Mouse (Mus musculus) forebrain, embryonic 11.5 days (tissue): ENCODE measurements around the gene Rack1. TPM values are rescaled to one million over a fixed set of nuclear protein-coding genes. Genes with fewer than 3 reads are reported as not detected.
"Not testable (repeated sequence)": the region's sequence is repeated elsewhere in the genome, so short reads cannot be mapped to it uniquely, and the experiment has no call there.

ENCODE experiments used
- ATAC-seq: fragments of 200-750 bp; cut with Nextera tagmentation; replicated peaks from 2 replicates; pipeline ENCODE4 v1.8.0; 2017; ENCODE audit warnings: moderate TSS enrichment; ENCODE audit not compliant: low FRiP score
- DNase-seq: peaks from one replicate; pipeline ENCODE4 v3.0.0-alpha.2; 2017; ENCODE audit warnings: low spot score
- H3K27ac ChIP-seq: fragments of 300-500 bp; sonication (generic); 2 replicates; pipeline ENCODE4 v1.5.1; 2014; ENCODE audit warnings: low read depth, low read length
- H3K27me3 ChIP-seq: fragments of 300-500 bp; sonication (generic); 2 replicates; pipeline ENCODE4 v1.6.1; 2014; ENCODE audit warnings: mild to moderate bottlenecking, low read length, mixed read lengths; ENCODE audit not compliant: control insufficient read depth, insufficient read depth
- H3K36me3 ChIP-seq: fragments of 300-500 bp; sonication (generic); 2 replicates; pipeline ENCODE4 v1.6.1; 2014; ENCODE audit warnings: mild to moderate bottlenecking, low read length, moderate library complexity, mixed read lengths; ENCODE audit not compliant: control insufficient read depth, insufficient read depth
- H3K4me1 ChIP-seq: fragments of 300-500 bp; sonication (generic); replicated peaks from 2 replicates; pipeline ENCODE4 v1.6.1; 2014; ENCODE audit warnings: low read length, mixed read lengths; ENCODE audit not compliant: control insufficient read depth, insufficient read depth
- H3K4me2 ChIP-seq: fragments of 300-500 bp; sonication (generic); 2 replicates; pipeline ENCODE4 v1.6.1; 2014; ENCODE audit warnings: low read depth, mild to moderate bottlenecking, low read length, moderate library complexity, mixed read lengths; ENCODE audit not compliant: severe bottlenecking
- H3K4me3 ChIP-seq: fragments of 300-500 bp; sonication (generic); 2 replicates; pipeline ENCODE4 v1.5.1; 2014; ENCODE audit warnings: low read depth, low read length
- H3K9ac ChIP-seq: fragments of 300-500 bp; sonication (generic); 2 replicates; pipeline ENCODE4 v1.6.1; 2014; ENCODE audit warnings: low read length
- H3K9me3 ChIP-seq: fragments of 300-500 bp; sonication (generic); 2 replicates; pipeline ENCODE4 v1.6.1; 2016; ENCODE audit warnings: low read length, mixed read lengths; ENCODE audit not compliant: control insufficient read depth
- WGBS: fragments of 180-500 bp; shearing (Covaris S2); extraction: QIAGEN DNeasy Blood & Tissue Kit; methylation state at CpG from one replicate; pipeline ENCODE4 v1.1.7; 2014; 5-methylcytosine and 5-hydroxymethylcytosine counted together
- polyA plus RNA-seq: library from polyadenylated mRNA; unstranded; fragments of >200 nt; fragmentation: Nextera tagmentation; extraction: Ambion mirVana; gene quantifications from 2 replicates; pipeline ENCODE4 v1.2.1, GENCODE M21; 2014

Rack1 gene
- polyA plus RNA-seq, 1 experiment from 2014 or later, result 653 TPM

DNA sequence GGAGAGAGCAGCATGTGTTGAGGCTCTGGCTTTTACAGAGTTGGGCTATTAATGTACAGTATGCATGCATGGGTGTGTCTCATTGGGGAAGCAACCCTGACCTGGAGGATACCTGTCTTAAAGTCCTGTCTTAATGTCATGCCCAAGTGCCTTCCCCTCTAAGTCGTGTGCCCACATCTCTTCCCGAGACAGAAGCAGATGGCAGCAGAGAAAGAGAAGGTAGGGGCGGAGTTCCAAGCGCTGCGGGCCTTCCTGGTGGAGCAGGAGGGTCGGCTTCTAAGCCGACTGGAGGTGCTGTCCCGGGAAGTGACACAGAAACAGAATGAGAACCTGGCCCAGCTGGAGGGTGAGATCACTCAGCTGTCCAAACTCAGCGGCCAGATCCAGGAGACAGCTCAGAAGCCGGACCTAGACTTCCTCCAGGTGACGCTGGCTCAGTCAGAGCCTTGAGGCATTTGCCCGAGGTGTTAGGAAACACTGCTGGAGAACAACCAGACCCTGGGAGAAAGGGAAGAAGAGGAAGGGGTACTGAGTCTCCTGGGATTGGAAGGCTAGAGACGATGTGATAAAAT is 45.2 kb downstream of the Rack1 start:
- no peaks in the 10 kb centered on the region for H3K27me3 ChIP-seq
- no peaks in the 10 kb centered on the region for H3K4me1 ChIP-seq
- no peak overlapping the region for H3K4me3 ChIP-seq
- DNase-seq (no peak), ATAC-seq (no peak)
- H3K27ac ChIP-seq, result no peak overlapping the region
- H3K9ac ChIP-seq, result no peak overlapping the region
- no peak overlapping the region for H3K4me2 ChIP-seq
- no peaks in the 10 kb centered on the region for H3K36me3 ChIP-seq
- 36% methylated on average over 13 of the region's 13 CpGs for WGBS
- no peaks in the 10 kb centered on the region for H3K9me3 ChIP-seq

DNA sequence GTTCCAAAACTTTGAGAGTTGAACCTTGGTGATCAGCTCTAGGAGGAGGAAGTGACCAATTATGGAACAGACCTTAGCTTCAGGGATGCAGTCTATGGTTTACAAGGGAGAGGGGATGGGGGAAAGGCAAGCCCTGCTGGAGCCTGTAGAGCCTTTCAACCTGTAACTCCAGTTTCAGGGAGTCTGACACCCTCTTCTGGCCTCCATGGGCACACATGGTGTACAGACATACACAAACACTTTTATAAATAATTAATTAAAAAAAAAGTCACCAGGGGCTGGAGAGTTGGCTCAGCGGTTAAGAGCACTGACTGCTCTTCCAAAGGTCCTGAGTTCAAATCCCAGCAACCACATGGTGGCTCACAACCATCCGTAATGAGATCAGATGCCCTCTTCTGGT is 46.2 kb downstream of the Rack1 start:
- not testable (repeated sequence) for ATAC-seq, H3K27me3 ChIP-seq, H3K4me1 ChIP-seq, H3K4me2 ChIP-seq, H3K4me3 ChIP-seq, H3K27ac ChIP-seq, H3K36me3 ChIP-seq, H3K9ac ChIP-seq, H3K9me3 ChIP-seq, DNase-seq
- WGBS, result 82% methylated on average over 2 of the region's 2 CpGs

DNA sequence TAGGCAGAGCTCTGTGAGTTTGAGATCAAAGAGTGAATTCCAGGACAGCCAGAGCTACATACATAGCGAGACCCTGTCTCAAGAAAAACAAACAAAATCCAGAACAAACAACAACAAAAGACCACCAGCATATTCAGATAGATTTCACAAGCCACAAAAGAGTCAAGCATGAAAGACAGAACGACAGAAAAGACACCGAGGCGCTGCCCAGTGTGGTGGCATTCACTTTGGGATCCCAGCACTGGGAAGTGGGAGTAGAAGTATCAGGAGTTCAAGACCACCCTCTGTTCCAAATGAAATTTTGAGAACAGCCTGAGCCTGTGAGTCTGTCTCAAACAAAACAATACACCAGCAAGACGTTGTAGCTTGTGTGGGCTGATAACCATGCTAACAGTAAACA is 46.7 kb downstream of the Rack1 start:
- H3K27me3 ChIP-seq, result no peaks in the 10 kb centered on the region
- WGBS, result 63% methylated on average over 5 of the region's 5 CpGs

DNA sequence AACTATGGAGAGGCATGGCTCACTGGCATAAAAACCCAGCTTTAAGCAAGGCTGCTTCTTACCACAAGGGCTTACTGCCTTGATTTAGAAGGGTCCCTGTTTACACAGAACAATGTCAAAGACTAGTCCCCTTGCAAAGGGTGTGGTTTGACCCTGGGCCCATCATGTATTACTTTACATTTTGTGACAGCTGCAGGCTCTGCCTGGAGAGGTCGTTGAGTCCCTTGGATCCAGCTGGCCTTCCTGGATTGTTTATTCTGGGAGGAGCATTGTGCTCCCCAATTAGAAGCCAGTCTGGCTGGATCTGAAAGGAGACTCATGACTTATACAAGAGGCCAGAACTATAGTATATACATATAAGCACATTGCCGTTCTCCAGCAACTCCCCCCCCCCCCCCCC is 50.1 kb downstream of the Rack1 start:
- Histone ChIP-seq H3K4me1 (0 out of 2 replicates have a peak, but pooled peaks cover 3% of the 10 kb centered on the region), H3K4me3 (no peak overlapping the region), H3K27me3 (0 out of 2 replicates have a peak, but pooled peaks cover 2% of the 10 kb centered on the region), H3K9ac (no peak overlapping the region), H3K36me3 (no peaks in the 10 kb centered on the region), H3K9me3 (peaks cover 2% of the 10 kb centered on the region; the same call in 1 of the 2 replicates), H3K27ac (no peak overlapping the region), H3K4me2 (no peak overlapping the region)
- WGBS, result 49% methylated on average over 2 of the region's 2 CpGs
- no peak for DNase-seq
- ATAC-seq, result no peak

More for the DNA sequence above, 46.7 kb downstream of the Rack1 start:
- Histone ChIP-seq H3K4me2 (no peak overlapping the region), H3K4me3 (no peak overlapping the region), H3K27ac (no peak overlapping the region), H3K4me1 (no peaks in the 10 kb centered on the region), H3K36me3 (no peaks in the 10 kb centered on the region), H3K9ac (no peak overlapping the region), H3K9me3 (peaks cover 2% of the 10 kb centered on the region; the same call in 1 of the 2 replicates)
- ATAC-seq (no peak), DNase-seq (no peak)

DNA sequence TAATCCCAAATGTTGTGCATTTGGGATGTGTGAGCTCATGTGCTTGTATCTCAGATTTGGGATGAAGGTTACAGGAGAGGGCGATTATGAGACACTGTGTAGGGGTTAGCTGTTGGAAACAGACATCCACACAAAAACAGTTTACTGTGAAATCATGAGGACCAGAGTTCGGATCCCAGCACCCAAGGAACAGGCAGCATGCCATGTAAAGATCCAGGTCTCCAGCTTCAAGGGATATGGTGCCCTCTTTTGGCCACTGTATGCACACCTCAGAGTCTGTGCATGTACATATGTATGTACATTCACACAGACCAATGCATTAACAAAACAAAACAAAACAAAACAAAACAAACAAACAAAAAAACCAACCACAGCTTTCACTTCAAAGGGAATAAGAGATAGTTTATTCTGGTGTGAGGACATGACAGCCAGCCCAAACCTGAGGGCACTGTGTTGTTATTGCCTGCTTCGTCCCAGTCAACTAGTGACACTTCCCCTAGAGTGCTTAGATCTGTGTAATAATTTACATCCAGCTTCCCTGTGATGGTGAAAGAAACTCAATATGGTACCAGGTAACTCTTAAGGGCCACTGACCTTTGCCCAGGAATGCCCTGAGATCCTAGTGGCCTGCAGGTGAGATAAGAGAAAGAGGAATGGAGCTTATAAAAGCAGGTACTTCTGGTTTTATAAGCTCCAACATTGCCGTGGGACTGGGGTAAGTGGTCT is 51.3 kb downstream of the Rack1 start:
- Histone ChIP-seq H3K9ac (no peak overlapping the region), H3K27ac (no peak overlapping the region), H3K27me3 (0 out of 2 replicates have a peak, but pooled peaks cover 2% of the 10 kb centered on the region), H3K9me3 (peaks cover 2% of the 10 kb centered on the region; the same call in 1 of the 2 replicates), H3K36me3 (no peaks in the 10 kb centered on the region), H3K4me2 (no peak overlapping the region), H3K4me1 (0 out of 2 replicates have a peak, but pooled peaks cover 3% of the 10 kb centered on the region), H3K4me3 (no peak overlapping the region)
- 83% methylated on average over 4 of the region's 4 CpGs for WGBS
- DNase-seq (no peak), ATAC-seq (no peak)

DNA sequence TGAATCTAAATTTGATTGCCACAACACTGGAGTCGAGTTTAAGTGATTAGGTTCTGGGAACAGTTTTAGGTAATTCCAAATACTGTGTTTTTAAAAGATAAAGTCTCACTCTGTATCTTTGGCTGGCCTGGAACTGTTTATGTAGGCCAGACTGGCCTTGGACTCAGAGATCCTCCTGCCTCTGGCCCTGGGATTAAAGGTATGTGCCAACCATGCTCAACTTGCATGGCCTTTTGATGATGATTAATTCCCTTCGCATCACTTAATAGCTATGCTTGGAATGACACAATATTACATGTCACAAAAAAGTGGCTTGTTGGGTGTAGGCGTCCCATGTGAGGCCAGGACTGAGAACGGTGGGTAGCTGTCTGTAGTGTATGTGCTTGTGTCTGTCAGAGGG is 52.1 kb downstream of the Rack1 start:
- DNase-seq, result no peak
- 0 out of 2 replicates have a peak, but pooled peaks cover 2% of the 10 kb centered on the region for H3K27me3 ChIP-seq
- 0 out of 2 replicates have a peak, but pooled peaks cover 3% of the 10 kb centered on the region for H3K4me1 ChIP-seq
- ATAC-seq, result no peak
- H3K9ac ChIP-seq, result no peak overlapping the region
- H3K4me3 ChIP-seq, result no peak overlapping the region
- H3K9me3 ChIP-seq, result peaks cover 2% of the 10 kb centered on the region; the same call in 1 of the 2 replicates
- H3K36me3 ChIP-seq, result no peaks in the 10 kb centered on the region
- 72% methylated on average over 4 of the region's 4 CpGs for WGBS
- H3K27ac ChIP-seq, result no peak overlapping the region
- peak overlapping the region; percentile 86; the same call in 1 of the 2 replicates for H3K4me2 ChIP-seq

DNA sequence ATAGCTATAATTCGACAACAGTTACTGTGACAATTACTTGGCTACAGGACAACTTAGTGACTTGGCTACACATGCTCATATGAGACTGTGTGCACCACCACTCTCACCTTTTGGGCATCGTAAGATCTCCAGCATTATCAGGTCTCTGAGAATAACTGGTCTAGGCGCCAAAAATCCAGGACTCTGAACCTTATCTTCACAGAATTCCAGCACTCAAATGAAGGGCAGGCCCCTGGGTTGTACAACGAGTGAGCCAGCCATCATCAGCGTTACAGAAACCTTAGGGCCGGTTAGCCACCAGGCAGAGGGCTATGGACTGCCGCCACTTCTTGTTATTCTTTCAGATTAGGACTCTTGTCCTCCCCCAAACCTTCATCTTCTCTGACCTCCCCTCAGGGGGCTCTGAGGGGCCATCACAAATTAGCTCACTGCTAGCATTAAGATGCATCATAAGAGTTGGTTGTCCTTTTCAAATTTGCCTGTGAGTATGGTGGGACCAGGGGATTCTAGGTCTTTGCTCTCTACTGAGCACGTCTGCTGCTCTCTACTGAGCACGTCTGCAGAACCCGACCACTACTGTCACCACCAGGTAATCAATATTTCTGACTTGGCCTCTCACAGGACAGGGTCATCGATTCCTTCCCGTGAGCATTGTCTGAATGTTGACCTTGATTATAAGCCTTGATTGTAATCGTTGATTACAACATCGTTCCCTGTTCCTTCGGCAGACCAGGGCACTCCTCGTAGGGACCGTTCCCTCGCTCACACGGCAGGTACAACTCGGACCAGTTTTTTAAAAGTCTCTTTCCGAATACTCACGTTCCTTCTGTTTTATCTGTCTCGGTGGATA is 52.7 kb downstream of the Rack1 start:
- H3K27ac ChIP-seq, result no peak overlapping the region
- peak overlapping the region; percentile 56 for H3K4me3 ChIP-seq
- ATAC-seq, result no peak
- no peaks in the 10 kb centered on the region for H3K36me3 ChIP-seq
- 9% methylated on average over 23 of the region's 23 CpGs for WGBS
- H3K27me3 ChIP-seq, result 0 out of 2 replicates have a peak, but pooled peaks cover 2% of the 10 kb centered on the region
- peaks cover 3% of the 10 kb centered on the region; the same call in 1 of the 2 replicates for H3K4me1 ChIP-seq
- peak overlapping the region; percentile 39; the same call in 1 of the 2 replicates for H3K9ac ChIP-seq
- peaks cover 2% of the 10 kb centered on the region; the same call in 1 of the 2 replicates for H3K9me3 ChIP-seq
- H3K4me2 ChIP-seq, result peak overlapping the region; percentile 86
- DNase-seq, result no peak

DNA sequence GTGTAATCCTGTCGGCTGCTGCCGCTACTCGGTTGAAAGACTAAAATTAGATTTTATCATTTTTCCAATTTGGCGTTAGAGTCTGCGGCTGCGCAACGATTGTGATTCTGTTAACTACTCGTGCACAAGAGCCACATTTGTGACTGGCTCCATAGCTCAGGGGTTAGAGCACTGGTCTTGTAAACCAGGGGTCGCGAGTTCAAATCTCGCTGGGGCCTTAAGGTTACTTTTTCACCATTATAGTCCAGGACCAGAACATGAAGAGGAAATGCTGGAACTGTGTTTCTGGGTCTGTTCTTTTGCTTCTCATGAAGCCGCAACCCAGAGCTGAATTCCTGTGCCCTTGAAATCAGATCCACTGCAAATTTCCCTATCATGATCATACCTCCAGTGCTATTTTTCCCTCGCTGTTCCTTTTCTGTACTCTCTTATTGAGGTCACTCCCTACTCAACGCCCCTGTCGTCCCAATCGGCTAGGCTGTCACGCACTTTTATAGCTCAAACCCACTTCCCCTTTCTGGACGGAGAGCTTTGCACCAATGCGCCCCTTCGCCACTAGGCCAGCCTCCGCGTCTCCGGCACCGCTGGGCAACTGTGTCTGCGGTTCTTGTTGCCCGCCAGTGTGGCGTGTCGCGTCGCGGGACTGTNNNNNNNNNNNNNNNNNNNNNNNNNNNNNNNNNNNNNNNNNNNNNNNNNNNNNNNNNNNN is 53.5 kb downstream of the Rack1 start:
- DNase-seq (peak; percentile 89), ATAC-seq (peak; percentile 75)
- Histone ChIP-seq H3K27me3 (0 out of 2 replicates have a peak, but pooled peaks cover 2% of the 10 kb centered on the region), H3K9me3 (peaks cover 2% of the 10 kb centered on the region; the same call in 1 of the 2 replicates), H3K4me3 (peak overlapping the region; percentile 56), H3K4me1 (peaks cover 3% of the 10 kb centered on the region; the same call in 1 of the 2 replicates), H3K27ac (no peak overlapping the region), H3K9ac (peak overlapping the region; percentile 41; the same call in 1 of the 2 replicates), H3K36me3 (no peaks in the 10 kb centered on the region), H3K4me2 (peak overlapping the region; percentile 86)
- WGBS, result under 1% methylated on average over 31 of the region's 31 CpGs
